Mouse (Mus musculus) kidney, embryonic 14.5 days (tissue): ENCODE data around the gene Yipf2. TPM values are rescaled to one million over a fixed set of nuclear protein-coding genes. Genes with fewer than 3 reads are reported as not detected.

Experiments used
- ATAC-seq: fragments of 200-750 bp; cut with Nextera tagmentation; 2 replicates; pipeline ENCODE4 v1.8.0; 2017; ENCODE audit warnings: moderate number of reproducible peaks, mild to moderate bottlenecking, moderate TSS enrichment, moderate library complexity; ENCODE audit not compliant: low FRiP score, low TSS enrichment
- H3K27ac ChIP-seq: fragments of 300-500 bp; sonication (generic); 2 replicates; pipeline ENCODE4 v1.5.1; 2014; ENCODE audit warnings: low read depth, mild to moderate bottlenecking, low read length, moderate library complexity, mixed read lengths
- H3K27me3 ChIP-seq: fragments of 300-500 bp; sonication (generic); 2 replicates; pipeline ENCODE4 v1.6.1; 2014; ENCODE audit warnings: mild to moderate bottlenecking, low read length; ENCODE audit not compliant: control insufficient read depth, insufficient read depth
- H3K36me3 ChIP-seq: fragments of 300-500 bp; sonication (generic); 2 replicates; pipeline ENCODE4 v1.6.1; 2014; ENCODE audit warnings: low read length, mixed read lengths; ENCODE audit not compliant: control insufficient read depth, insufficient read depth
- H3K4me1 ChIP-seq: fragments of 300-500 bp; sonication (generic); 2 replicates; pipeline ENCODE4 v1.6.1; 2014; ENCODE audit warnings: low read length, mixed read lengths; ENCODE audit not compliant: control insufficient read depth, insufficient read depth
- H3K4me2 ChIP-seq: fragments of 300-500 bp; sonication (generic); replicated peaks from 2 replicates; pipeline ENCODE4 v1.6.1; 2014; ENCODE audit warnings: low read depth, mild to moderate bottlenecking, low read length
- H3K4me3 ChIP-seq: fragments of 300-500 bp; sonication (generic); 2 replicates; pipeline ENCODE4 v1.5.1; 2014; ENCODE audit warnings: mild to moderate bottlenecking, low read length
- H3K9ac ChIP-seq: fragments of 300-500 bp; sonication (generic); 2 replicates; pipeline ENCODE4 v1.6.1; 2014; ENCODE audit warnings: low read depth, mild to moderate bottlenecking, low read length, moderate library complexity
- H3K9me3 ChIP-seq: fragments of 300-500 bp; sonication (generic); 2 replicates; pipeline ENCODE4 v1.6.1; 2016; ENCODE audit warnings: low read length; ENCODE audit not compliant: control insufficient read depth
- WGBS: fragments of 180-500 bp; shearing (Covaris S2); extraction: QIAGEN DNeasy Blood & Tissue Kit; methylation state at CpG from one replicate; pipeline ENCODE4 v1.1.7; 2014; 5-methylcytosine and 5-hydroxymethylcytosine counted together
- polyA plus RNA-seq: library from polyadenylated mRNA; unstranded; fragments of >200 nt; fragmentation: Nextera tagmentation; extraction: Ambion mirVana; gene quantifications from 2 replicates; pipeline ENCODE4 v1.2.1, GENCODE M21; 2014

The Yipf2 gene
- polyA plus RNA-seq = 23.4 and 24.0 TPM in 2 replicates

- ATAC-seq = peak; percentile 94
- H3K4me2 ChIP-seq = peak within 1 kb of the TSS; percentile 95
- no peaks in the 10 kb centered on the region for H3K9me3 ChIP-seq
- no peaks in the 10 kb centered on the region for H3K27me3 ChIP-seq
- peaks cover 37% of the 10 kb centered on the region for H3K36me3 ChIP-seq
- peak within 1 kb of the TSS; percentile 86 for H3K27ac ChIP-seq
- H3K4me1 ChIP-seq = peaks cover 18% of the 10 kb centered on the region
- WGBS = under 1% methylated on average over 30 of the region's 30 CpGs
- H3K9ac ChIP-seq = peak within 1 kb of the TSS; percentile 88
- H3K4me3 ChIP-seq = peak within 1 kb of the TSS; percentile 96
Observed at GRCm38 (mm10) chr9:21592703-21593121, at the start of gene Yipf2, which contains the start of gene Timm29. Yipf2 (minus strand) TSS chr9:21592828. Timm29 (plus strand) TSS chr9:21592722.

- Histone ChIP-seq H3K9ac (no peak overlapping the region), H3K4me2 (no peak overlapping the region), H3K4me1 (no peaks in the 10 kb centered on the region), H3K4me3 (no peak overlapping the region; the same call in 1 of the 2 replicates), H3K36me3 (peaks cover 99% of the 10 kb centered on the region), H3K9me3 (no peaks in the 10 kb centered on the region), H3K27me3 (no peaks in the 10 kb centered on the region), H3K27ac (no peak overlapping the region)
- no peak for ATAC-seq
- WGBS = 97% methylated on average over 11 of the region's 11 CpGs
Observed at GRCm38 (mm10) chr9:21639031-21639430, 46.4 kb upstream of the Yipf2 start.

- H3K27ac ChIP-seq = no peak overlapping the region
- H3K4me3 ChIP-seq = no peak overlapping the region
- 85% methylated on average over 7 of the region's 7 CpGs for WGBS
- H3K27me3 ChIP-seq = no peaks in the 10 kb centered on the region
- peaks cover 83% of the 10 kb centered on the region for H3K36me3 ChIP-seq
- H3K4me2 ChIP-seq = no peak overlapping the region
- ATAC-seq = no peak
- no peaks in the 10 kb centered on the region for H3K9me3 ChIP-seq
- no peak overlapping the region for H3K9ac ChIP-seq
- no peaks in the 10 kb centered on the region for H3K4me1 ChIP-seq
Observed at GRCm38 (mm10) chr9:21635639-21636038, 43.0 kb upstream of the Yipf2 start.

- WGBS = 94% methylated on average over 3 of the region's 3 CpGs
- Histone ChIP-seq H3K4me2 (no peak overlapping the region), H3K27ac (no peak overlapping the region), H3K4me1 (no peaks in the 10 kb centered on the region), H3K36me3 (peaks cover 58% of the 10 kb centered on the region), H3K4me3 (no peak overlapping the region), H3K27me3 (no peaks in the 10 kb centered on the region), H3K9me3 (no peaks in the 10 kb centered on the region), H3K9ac (no peak overlapping the region)
- no peak for ATAC-seq
Observed at GRCm38 (mm10) chr9:21633106-21633505, 40.5 kb upstream of the Yipf2 start.

GRCm38 (mm10) chr9:21630673-21631072, 38.0 kb upstream of the Yipf2 start:
- no peak overlapping the region for H3K4me3 ChIP-seq
- H3K9me3 ChIP-seq = no peaks in the 10 kb centered on the region
- H3K27ac ChIP-seq = no peak overlapping the region
- no peak overlapping the region for H3K4me2 ChIP-seq
- H3K4me1 ChIP-seq = no peaks in the 10 kb centered on the region
- H3K9ac ChIP-seq = no peak overlapping the region
- H3K27me3 ChIP-seq = no peaks in the 10 kb centered on the region
- peaks cover 34% of the 10 kb centered on the region for H3K36me3 ChIP-seq
- 78% methylated on average over 3 of the region's 3 CpGs for WGBS
- ATAC-seq = no peak

- Histone ChIP-seq H3K27me3 (no peaks in the 10 kb centered on the region), H3K9me3 (no peaks in the 10 kb centered on the region), H3K9ac (no peak overlapping the region), H3K27ac (no peak overlapping the region), H3K36me3 (peaks cover 3% of the 10 kb centered on the region; the same call in 1 of the 2 replicates), H3K4me1 (no peaks in the 10 kb centered on the region), H3K4me3 (no peak overlapping the region), H3K4me2 (no peak overlapping the region)
- no peak for ATAC-seq
- WGBS = 68% methylated on average over 5 of the region's 5 CpGs
Observed at GRCm38 (mm10) chr9:21627145-21627795, 34.6 kb upstream of the Yipf2 start.

- Histone ChIP-seq H3K36me3 (peaks cover 3% of the 10 kb centered on the region; the same call in 1 of the 2 replicates), H3K4me1 (no peaks in the 10 kb centered on the region), H3K27me3 (no peaks in the 10 kb centered on the region), H3K27ac (no peak overlapping the region), H3K9ac (no peak overlapping the region), H3K4me3 (no peak overlapping the region), H3K4me2 (no peak overlapping the region), H3K9me3 (no peaks in the 10 kb centered on the region)
- ATAC-seq = no peak
Observed at GRCm38 (mm10) chr9:21626571-21626970, 33.9 kb upstream of the Yipf2 start.

GRCm38 (mm10) chr9:21625342-21626339, 33.0 kb upstream of the Yipf2 start:
- no peaks in the 10 kb centered on the region for H3K9me3 ChIP-seq
- no peaks in the 10 kb centered on the region; the same call in 1 of the 2 replicates for H3K36me3 ChIP-seq
- no peak overlapping the region for H3K4me2 ChIP-seq
- no peak; the same call in 1 of the 2 replicates for ATAC-seq
- H3K4me1 ChIP-seq = no peaks in the 10 kb centered on the region
- H3K27ac ChIP-seq = no peak overlapping the region
- H3K4me3 ChIP-seq = no peak overlapping the region
- no peaks in the 10 kb centered on the region for H3K27me3 ChIP-seq
- H3K9ac ChIP-seq = no peak overlapping the region
- 81% methylated on average over 9 of the region's 10 CpGs for WGBS
